Mouse (Mus musculus): ENCODE data around the gene Fam149a.

Fam149a gene

DNA sequence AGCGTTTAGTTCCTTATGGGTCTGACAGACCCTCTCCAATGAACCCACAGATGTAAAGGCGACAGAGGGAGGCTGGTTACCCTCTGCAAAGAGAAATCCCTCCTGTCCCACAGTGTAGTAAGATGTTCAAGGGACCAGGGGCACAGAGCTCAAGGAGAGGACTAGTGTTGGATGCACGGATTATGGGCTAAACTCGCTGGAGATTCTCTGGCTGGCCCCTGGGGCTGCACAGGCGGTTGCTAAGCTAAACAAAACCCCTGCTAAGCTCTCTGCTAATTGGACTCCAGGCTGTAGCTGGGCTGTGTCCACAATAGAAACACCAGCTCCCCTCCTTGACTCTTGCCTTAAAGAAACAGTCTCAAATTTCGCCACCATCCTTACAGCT, at the start of gene Fam149a:
Gene Fam149a, minus strand, starts transcription at position 329 of the 385 bp plus-strand sequence.
- in situ Hi-C loops (cut with MboI, MseI), result no loop called here

DNA sequence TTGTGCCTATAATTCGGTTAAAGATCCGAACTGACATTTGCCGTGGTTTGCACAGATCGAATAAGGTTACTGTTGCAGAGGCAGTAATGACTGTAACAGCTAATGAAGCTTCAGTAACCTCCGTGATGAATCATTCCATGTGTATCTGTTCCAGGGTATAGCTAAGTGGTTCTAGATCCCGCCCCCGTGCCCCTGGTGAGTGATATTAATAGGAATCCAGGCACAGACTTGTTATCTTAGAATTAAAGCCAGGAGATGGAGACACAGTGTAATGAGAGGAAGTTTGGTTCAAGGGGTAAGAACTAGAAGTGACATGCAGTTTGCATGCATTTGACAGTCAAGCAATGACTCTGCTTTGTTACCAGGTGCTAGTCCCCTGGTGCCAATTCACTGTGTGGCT, 38.1 kb upstream of the Fam149a start:
- in situ Hi-C loops (cut with MboI, MseI), result no loop called here

DNA sequence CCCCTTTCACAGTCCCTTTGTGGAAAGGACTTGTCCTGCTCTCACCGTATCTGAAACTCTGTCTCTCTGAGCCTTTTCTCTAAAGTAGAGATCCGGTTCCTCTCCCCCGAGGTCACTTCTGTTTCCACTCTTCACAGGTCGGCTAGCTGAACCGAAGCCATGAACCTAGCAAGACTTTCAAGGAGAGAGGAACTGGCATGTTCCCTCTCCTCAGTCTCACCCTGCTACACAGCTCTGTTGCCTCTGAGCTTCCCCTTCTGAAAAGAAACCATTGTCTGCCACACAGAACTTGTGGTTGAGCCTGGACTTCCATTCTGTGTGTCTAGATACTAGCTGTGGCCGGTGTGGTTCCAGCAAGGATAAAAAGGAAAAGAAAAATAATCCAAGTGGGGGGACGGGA, 32.9 kb upstream of the Fam149a start:
- in situ Hi-C loops (cut with MboI, MseI), result no loop called here

DNA sequence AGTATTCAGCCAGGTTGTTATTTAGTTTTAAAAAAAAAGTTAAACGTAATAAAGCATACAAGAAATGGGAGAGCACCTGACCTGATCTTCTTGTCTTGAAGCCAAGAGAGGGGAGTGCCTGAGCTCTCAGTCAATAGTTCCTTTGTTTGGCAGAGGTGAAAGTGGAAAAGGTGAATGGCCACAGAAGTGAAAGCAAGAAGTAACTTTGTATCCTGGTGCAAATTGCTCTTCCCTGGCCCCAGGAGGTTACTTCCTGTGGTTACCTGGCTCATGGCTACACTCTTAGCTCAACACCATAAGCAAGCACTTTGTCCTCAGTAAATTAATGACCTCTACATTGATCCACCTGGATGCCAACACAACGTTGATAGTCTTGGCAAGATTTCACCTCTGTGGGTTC, 28.8 kb upstream of the Fam149a start, which contains the start of gene Tlr3:
Gene Tlr3, minus strand, starts transcription at position 199 of the 400 bp plus-strand sequence.
- in situ Hi-C loops (cut with MboI, MseI), result no loop called here

DNA sequence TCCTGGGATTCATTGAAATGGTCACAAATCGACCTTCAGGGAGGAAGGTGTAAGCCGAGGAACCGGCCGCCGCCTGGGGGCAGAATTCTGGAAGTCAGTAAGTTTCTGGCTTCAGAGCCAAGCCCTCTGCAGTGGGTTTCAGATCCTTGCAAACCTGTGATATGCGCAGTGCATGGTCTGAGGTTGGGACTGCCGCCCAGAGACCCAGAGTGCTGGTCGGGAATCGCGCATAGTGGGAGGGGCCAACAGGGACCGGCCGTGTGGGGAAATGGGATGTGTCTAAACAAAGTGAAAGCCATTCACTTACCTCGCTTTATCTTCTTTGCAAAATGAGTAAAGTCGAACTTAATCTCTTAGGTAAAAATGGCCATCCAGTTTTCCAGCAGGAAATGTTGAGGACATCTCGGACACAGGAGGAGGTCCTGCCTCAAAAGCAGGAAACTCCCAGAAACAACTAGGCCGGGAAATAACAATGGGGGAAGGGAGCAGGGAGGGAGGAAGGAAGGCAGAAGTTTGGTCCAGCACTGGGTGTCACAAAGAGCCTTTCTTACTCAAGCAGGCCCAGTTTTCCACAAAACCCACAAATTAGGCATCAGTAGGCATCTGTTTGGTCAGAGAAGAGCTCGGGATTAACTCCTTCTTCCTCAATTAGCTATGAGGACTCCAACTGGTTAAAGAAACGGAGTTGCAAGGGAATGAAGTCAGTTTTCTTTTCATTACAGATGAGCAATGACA, 28.2 kb upstream of the Fam149a start:
- in situ Hi-C loops (cut with MboI, MseI), result no loop called here

DNA sequence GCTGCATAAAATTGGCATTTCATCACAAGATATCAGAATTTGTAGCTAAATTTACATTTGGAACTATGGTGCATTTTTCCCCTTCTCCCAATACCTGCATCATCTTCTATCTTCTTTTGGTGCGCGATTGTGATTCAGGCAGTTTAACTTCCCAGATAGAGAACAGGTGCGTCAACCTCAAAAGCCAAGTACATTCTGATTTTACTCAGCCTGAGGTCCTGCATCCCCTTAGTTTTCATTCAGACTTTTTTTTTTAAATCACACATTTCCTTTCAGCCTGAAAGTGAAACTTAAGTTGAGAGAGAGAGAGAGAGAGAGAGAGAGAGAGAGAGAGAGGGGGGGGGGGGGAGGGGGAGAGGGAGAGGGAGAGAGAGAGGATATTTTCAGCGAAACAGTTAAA, 27.6 kb upstream of the Fam149a start:
- in situ Hi-C loops (cut with MboI, MseI), result no loop called here

DNA sequence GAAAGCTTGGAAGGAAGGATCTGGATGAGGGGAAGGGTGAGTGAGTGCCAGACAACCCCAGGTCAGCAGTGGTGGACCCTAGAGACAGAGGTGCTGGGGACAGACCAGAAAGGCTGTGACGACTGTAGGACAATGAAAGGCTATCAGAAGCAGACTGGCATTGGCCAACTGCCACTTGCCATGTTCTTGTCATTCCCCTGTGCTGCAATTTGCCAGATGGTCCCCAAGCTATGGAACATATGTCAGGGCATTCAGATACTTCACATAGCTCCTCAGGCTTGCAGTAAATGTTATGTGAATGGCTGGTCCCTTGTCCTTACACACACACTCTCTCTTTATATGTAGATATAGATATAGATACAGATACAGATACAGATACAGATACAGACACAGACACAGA, 1.2 kb upstream of the Fam149a start:
- in situ Hi-C loops (cut with MboI, MseI), result no loop called here

DNA sequence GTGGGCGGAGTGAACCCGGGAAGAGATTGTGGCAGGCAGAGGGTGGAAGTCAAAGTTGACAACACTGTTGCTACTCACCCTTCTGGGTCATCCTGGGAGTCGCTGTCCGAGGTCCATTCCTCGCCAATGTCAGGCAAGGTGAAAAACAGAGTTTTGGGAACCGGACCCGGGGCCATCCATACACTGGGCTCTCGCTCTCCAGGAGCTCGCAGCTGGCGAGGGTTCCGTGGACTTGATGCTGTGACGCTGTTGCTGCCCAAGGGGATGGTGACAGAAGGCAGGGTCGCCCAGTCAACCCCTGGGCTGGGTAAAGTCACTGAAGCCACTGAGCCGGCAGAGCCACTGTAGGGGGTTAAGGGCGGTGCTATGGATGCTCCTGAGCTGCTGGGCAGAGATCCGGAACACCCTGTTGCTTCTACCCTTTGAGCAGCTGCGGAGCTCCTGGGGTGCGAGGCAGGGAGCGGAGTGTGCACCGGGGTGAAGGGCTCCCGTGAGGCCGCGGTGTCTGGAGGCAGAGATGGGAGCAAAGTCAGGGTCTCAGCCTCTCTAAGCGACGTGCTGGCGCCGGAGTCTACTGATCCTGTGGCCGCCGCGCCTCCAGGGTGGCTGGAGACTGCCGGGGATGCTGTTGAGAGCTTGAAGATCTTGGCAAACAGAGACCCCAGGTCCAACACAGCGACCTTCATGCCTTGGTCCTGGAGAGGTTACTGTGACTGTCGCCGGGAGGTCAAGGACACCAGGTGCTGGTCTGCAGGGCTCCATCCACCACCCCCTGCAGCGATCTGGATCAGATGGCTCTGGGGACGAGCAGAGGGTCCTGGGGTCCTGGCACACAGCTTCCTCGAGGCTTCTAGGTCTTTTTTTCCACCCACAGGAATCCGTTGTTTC, 772 bp downstream of the Fam149a start:
- in situ Hi-C loops (cut with MboI, MseI), result no loop called here

DNA sequence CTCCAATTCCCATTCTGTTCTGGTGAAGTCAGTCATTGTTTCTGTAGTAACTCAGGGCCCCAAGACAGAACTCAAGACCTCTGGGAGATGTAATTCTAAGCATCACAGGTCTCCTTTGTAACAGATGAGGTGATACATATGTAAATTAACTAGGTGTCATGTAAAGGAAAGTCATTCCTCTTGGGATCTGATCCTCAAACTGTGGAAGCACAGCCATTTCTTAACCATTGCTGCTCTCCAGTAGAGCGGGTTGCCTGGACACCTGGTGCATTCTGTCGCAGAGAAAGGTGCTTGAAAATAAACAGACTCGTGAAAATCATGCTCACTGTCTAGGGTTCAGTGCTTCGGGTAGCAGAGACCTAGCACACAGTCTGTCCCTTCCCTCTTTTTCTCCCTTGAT, 1.5 kb downstream of the Fam149a start:
- in situ Hi-C loops (cut with MboI, MseI), result no loop called here

DNA sequence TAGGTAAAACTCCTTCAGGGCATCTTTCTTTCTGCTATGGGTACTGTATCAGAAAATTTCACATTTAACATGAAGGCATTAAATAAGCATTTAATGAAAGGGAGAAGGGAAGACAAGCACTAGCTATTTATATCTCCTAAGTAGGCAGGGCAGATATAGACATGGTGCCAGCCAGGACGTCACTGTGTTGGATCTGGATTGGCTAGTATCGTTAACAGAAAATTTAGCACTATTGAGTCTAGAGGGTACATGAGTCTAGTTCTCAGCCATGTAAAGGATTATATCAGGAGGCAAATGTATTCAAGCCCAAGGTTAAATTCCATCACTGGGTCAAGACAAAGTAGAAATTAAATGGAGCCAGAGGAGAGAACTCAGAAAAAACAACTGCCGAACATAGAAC, 8.0 kb downstream of the Fam149a start:
- in situ Hi-C loops (cut with MboI, MseI), result no loop called here

DNA sequence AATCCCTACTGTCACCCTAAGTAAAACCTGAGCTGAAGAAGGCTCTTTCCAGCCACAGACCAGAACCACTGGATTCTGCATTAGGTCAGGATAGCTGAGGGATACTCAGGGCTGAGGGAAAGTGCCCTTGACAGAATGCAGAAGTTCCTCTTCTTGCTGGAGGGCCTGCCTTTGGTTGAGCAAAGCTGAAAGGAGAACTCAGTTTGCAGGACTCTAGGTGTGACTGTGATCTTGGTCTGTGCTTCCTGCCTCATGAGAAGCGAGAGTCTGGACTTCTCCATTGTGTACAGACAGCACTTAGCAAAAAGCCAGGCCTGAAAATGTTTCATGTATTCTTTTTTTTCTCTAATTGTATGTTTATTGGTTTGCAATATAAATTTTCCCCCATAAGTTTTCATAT, 14.9 kb downstream of the Fam149a start:
- in situ Hi-C loops (cut with MboI, MseI), result loop anchor here in 1 of 2 experiments (10.0 kb wide), 1 partner anchor 568 kb away; the partner anchor contains the start of gene Ccdc110

DNA sequence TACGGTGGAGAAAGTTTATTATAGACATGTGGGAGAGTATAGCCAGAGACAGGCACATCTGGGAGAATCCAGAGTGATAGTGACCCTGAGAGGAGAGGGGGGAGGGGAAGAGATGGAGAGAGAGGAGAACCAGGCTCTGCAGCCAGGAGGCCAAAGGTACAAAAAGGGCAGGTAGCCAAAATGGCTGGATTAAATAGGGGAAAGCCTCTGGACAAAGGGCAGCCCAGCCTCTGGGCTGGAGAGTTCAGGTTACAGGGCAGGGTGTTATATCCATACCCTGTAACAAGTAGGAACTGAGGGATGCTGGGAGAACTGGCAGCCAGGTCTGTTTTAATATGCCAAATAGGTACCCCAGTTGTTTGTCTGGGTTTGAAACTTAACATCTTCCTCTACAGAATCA, 18.9 kb downstream of the Fam149a start:
- in situ Hi-C loops (cut with MboI, MseI), result loop anchor here in 1 of 2 experiments (10.0 kb wide), 1 partner anchor 572 kb away; the partner anchor contains the start of gene Ccdc110

DNA sequence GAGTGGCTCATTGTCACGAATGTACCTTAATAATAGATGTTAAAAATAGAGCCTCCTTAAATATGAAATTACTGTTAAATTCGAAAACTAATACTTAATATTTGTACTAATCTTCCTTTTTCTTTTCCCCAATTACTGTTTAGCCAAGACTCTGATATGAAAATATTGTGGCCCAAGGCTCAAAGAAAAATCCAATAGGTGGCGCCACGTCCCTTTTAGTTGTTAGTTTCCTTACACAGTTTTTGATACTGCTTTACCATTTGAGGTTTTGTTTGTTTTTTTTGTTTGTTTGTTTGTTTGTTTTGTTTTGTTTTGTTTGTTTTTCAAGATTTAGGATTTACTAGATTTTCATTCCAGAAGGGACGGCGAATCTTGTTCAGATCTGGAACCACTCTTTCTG, 19.8 kb downstream of the Fam149a start:
- in situ Hi-C loops (cut with MboI, MseI), result loop anchor here in 1 of 2 experiments (10.0 kb wide), 1 partner anchor 572 kb away; the partner anchor contains the start of gene Ccdc110

DNA sequence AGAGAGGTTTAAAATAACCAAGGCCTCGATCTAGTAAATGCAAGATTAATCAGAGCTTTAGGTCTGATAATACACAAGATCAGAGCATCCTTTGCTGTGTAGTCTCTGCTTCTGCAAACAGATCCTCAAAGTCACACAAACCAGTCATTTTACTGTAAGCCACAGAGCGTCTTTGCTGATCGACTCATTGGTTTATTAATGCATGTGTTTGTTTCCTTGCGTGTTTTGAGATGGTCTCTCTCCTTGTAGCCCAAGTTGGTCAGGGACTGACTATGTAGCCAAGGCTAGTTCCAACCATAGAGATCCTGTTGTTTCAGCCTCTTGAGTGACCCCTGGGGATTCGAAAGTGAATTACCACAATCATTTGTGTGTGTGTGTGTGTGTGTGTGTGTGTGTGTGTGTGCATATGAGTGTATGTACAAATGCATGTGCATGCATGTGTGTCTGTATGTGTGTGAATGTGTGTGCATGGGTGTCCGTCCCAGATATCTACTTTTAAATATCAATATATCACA, 22.9 kb downstream of the Fam149a start:
- in situ Hi-C loops (cut with MboI, MseI), result no loop called here

DNA sequence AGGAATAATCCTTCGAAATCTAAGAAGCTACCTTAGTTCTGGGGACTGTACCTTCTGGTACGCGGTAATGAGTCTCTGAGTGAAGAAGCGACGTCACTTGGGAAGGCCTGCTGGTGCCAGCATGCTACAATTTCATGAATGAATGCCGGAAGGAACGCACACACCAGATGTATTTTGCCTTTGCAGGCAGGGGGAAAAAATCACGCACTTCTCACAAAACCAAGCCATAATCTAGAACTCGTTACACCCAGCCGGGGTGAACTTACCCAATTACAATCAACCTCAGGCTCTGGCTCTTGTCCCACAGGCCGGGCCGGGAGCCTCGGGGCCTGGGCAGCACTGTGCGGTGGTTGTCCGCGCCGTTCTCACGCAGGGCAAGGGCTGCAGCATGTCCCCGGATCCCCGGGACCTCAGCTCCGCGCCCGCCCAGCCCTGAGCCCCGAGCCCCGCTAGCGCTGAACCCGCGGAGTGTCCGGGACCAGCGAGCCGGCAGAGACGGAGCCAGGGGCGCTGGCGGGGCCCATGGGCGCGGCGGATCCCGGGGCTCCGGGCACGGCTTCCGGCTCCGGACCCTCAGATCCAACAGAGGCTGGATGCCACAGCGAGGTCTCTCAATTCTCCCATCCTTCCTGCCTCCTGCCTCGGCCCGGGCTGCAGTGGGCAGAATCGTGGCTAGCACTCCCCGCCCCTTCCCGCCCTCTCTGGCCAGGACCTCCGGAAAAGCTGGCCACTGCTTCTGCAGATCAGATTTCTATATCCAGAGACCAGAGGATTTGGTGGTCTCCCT, 23.8 kb downstream of the Fam149a start:
- in situ Hi-C loops (cut with MboI, MseI), result no loop called here

DNA sequence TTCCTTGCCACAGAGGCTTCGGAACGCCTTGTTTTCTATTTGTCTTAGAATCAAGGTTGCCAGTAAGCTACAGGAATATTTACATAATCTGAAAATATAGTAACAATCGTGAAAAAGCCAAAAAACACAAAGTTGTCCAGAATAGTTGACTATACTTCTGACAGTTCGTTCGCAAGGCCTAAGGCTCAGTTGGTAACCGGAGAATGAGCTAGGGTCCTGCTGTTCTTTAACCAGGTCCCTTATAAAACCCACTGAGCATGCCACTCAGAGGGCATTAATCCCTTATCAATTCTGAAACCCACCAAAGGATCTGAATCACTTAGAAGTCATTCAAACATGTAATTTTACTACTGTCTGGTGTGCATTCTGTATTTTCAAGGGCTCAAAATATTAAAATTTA, 26.3 kb downstream of the Fam149a start:
- in situ Hi-C loops (cut with MboI, MseI), result no loop called here

DNA sequence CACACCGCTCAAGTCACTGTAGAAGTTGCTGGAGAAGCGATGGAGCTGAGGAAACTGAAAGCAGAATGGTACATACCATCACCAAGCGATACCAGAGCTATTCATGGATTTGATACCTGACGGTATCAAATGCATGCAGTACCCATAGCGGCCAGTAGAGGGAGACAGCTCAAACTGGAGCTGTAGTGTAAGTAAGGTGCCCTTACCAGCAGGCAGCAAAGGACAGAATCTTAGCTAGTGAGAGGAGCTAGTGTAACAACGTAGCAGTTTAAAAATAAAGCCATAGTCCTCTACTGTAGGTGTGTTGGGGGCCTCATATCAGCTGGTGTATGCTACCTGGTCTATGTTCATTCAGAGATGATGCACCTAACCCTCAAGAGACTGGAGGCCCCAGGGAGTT, 37.1 kb downstream of the Fam149a start:
- in situ Hi-C loops (cut with MboI, MseI), result no loop called here

DNA sequence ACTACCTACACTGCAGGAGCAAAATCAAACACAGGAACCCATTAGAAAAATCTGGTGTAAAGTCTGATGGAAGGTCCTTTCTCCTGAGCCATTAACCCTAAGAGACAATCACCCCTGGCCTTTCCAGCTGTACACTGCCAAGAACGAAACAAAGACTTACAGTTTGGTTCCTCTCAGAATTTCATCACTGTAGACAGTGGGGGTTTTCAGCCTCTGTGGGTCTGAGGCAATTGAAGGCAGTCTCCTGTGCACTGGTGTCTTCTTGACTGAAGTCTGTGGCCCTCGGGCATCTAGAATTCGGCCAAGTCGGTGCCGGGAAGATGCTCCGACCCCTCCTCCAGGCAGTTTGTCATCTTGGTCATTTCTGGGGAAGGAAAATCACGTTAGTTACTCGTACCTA, 37.8 kb downstream of the Fam149a start:
- in situ Hi-C loops (cut with MboI, MseI), result no loop called here

DNA sequence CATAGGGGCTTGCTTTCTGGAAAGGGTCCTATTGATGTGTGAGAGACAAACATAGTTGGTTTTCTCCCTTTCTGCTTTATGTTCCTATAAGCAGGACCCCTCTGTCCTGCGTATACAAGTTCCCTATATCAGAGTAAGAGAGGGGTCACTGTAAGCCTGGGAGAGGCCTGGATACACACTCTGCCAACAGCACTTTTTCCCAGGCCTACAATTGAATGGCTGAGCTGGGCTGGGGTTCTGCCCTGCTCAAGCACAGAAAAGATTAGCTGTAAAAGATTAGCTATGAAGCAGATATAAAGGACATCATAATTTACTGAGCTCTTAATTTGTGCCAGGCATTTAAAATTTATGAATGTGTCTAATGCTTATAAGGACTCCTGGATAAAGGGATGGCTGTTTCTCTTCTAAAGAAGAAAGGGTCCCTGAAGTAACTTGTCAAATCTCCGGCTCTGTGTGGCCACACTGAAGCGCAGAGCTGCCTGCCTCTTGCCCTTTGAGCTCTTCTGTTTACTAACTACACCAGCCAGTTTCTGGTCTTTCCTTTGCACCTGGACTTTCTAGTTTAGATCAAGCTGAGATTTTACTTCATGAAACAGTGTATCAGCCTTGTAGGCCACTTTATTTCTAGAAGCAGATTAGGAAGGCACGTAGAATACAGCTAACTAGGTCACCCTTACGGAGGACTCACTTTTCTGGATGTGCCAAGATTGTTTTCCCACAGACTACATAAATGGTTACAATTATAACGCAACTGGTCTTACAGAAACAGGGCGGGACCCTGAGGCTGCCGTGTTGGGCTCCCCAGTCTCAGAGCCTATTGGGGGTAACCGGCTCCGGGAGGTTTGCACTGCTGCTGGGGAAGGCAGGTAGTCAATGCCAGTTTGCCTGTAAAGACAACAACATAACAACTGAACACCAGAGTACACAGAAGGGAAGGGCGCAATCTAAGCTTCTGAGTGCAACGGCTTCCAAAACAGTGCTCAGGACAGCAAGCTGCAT, 40.2 kb downstream of the Fam149a start:
- in situ Hi-C loops (cut with MboI, MseI), result no loop called here

DNA sequence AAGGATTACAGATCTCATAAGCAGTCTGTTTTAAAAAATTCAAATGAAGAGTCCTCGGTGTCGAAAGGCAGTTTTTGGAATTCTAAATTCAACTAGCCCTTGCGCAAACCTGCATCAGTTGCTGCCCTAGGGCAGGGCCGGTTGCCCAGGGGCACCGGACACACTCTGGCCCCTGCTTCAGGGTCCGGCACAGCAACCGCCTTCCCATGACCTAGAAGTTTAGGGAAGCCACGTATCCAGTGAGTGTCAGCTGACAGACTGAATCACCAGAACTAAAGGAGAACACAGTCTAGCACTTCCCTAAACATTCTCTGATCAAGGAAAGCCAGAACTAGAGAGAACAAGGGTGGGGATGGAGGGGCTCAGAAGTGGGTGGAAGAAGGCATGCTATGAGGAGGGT, 48.6 kb downstream of the Fam149a start:
- in situ Hi-C loops (cut with MboI, MseI), result no loop called here

Data from T-helper 17 cell (primary cell).